ENCODE assay signal across 7 mouse cellular contexts in genomic region chr5:21141133-21141551, GRCm38 (mm10). TPM values are rescaled to one million over a fixed set of nuclear protein-coding genes. Genes with fewer than 3 reads are reported as not detected.
A peak's percentile ranks its signal among the peaks of the same experiment; 100 is the strongest.
DNase-seq lines count a peak whose midpoint lies in the region; ATAC-seq and TF ChIP-seq lines count a peak whose summit lies in the region.
"Not testable (repeated sequence)": the region's sequence is repeated elsewhere in the genome, so short reads cannot be mapped to it uniquely, and the experiment has no call there.

No protein-coding gene starts in this region.

- peak; percentile 64 for TF ChIP-seq EP300 in liver, embryonic 14.5 days (IDR thresholded peaks at IDR 0.05; ENCODE audit: low read depth)

- not testable (repeated sequence) for H3K36me3 ChIP-seq in embryonic facial prominence, embryonic 14.5 days (ENCODE audit: control insufficient read depth, insufficient read depth, low read length); heart, embryonic 13.5 days; liver, embryonic 14.5 days (replicated peaks; ENCODE audit: control insufficient read depth, insufficient read depth, low read depth); midbrain, postnatal 0 days (ENCODE audit: insufficient read depth, low read length)

- H3K4me1 ChIP-seq in embryonic facial prominence, embryonic 14.5 days (ENCODE audit: control insufficient read depth, insufficient read depth, low read length); liver, embryonic 14.5 days (replicated peaks; ENCODE audit: control insufficient read depth in 2 of 2, insufficient read depth in 2 of 2, low read length in 1 of 2); midbrain, postnatal 0 days (ENCODE audit: insufficient read depth, low read length): not testable (repeated sequence)
- H3K4me1 ChIP-seq in heart, embryonic 13.5 days = peaks cover 41% of the 10 kb centered on the region

- not testable (repeated sequence) for H3K27me3 ChIP-seq in embryonic facial prominence, embryonic 14.5 days (replicated peaks; ENCODE audit: control insufficient read depth, insufficient read depth, low read length); heart, embryonic 13.5 days (replicated peaks); liver, embryonic 14.5 days (ENCODE audit: control insufficient read depth, insufficient read depth, low read length); midbrain, postnatal 0 days (ENCODE audit: insufficient read depth, low read length)

- H3K4me3 ChIP-seq in embryonic facial prominence, embryonic 14.5 days (ENCODE audit: low read depth, low read length); heart, embryonic 13.5 days; liver, embryonic 14.5 days (ENCODE audit: insufficient read depth in 1 of 2, low read depth in 2 of 2, low read length in 2 of 2); midbrain, postnatal 0 days (ENCODE audit: low read depth, low read length): not testable (repeated sequence)

- 68% methylated on average over 7 of the region's 7 CpGs for WGBS in embryonic facial prominence, embryonic 14.5 days
- 51% methylated on average over 7 of the region's 7 CpGs for WGBS in heart, embryonic 13.5 days
- WGBS in liver, embryonic 14.5 days (ENCODE audit: insufficient replicate concordance) = 37% methylated on average over 7 of the region's 7 CpGs
- 76% methylated on average over 7 of the region's 7 CpGs for WGBS in midbrain, postnatal 0 days

- H3K4me2 ChIP-seq in embryonic facial prominence, embryonic 14.5 days (ENCODE audit: low read depth, low read length); midbrain, postnatal 0 days (ENCODE audit: low read depth, low read length, poor library complexity, severe bottlenecking): not testable (repeated sequence)
- peak overlapping the region; percentile 30 for H3K4me2 ChIP-seq in heart, embryonic 13.5 days
- H3K4me2 ChIP-seq in liver, embryonic 14.5 days (ENCODE audit: low read depth) = peak overlapping the region; percentile 29; the same call in 1 of the 2 replicates

- H3K27ac ChIP-seq in embryonic facial prominence, embryonic 14.5 days (replicated peaks; ENCODE audit: low read depth, low read length); liver, embryonic 14.5 days; midbrain, postnatal 0 days (ENCODE audit: low read depth, low read length): not testable (repeated sequence)
- H3K27ac ChIP-seq in heart, embryonic 13.5 days (replicated peaks) = peak overlapping the region; percentile 66

- H3K9me3 ChIP-seq in embryonic facial prominence, embryonic 14.5 days (ENCODE audit: control insufficient read depth, low read length); heart, embryonic 13.5 days; liver, embryonic 14.5 days (ENCODE audit: control insufficient read depth, low read length); midbrain, postnatal 0 days (ENCODE audit: low read length): not testable (repeated sequence)

- TF ChIP-seq CTCF in liver, embryonic 14.5 days (IDR thresholded peaks at IDR 0.05; ENCODE audit: low read depth) = peak; percentile 52
- TF ChIP-seq CTCF in midbrain, postnatal 0 days (IDR thresholded peaks at IDR 0.05) = peak; percentile 55

- peak; percentile 55 for DNase-seq in adrenal gland, adult 2 months
- DNase-seq in embryonic facial prominence, embryonic 14.5 days (ENCODE audit: low spot score) = peak; percentile 41
- peak; percentile 31 for DNase-seq in kidney, adult 9 months
- DNase-seq in liver, embryonic 14.5 days (ENCODE audit: low read depth in 3 of 3, low spot score in 3 of 3) = peak in 2 of 3 experiments; percentile 52 to 54
- DNase-seq in midbrain, postnatal 0 days (ENCODE audit: low spot score) = not testable (repeated sequence)
- peak; percentile 15 to 28 for DNase-seq in spleen, postnatal 14 days (ENCODE audit: low spot score in 2 of 2)

- not testable (repeated sequence) for H3K9ac ChIP-seq in embryonic facial prominence, embryonic 14.5 days (ENCODE audit: low read depth, low read length); liver, embryonic 14.5 days (replicated peaks); midbrain, postnatal 0 days (replicated peaks; ENCODE audit: low read length, poor library complexity, severe bottlenecking)
- H3K9ac ChIP-seq in heart, embryonic 13.5 days = peak overlapping the region; percentile 47; the same call in 1 of the 2 replicates

- ATAC-seq in embryonic facial prominence, embryonic 14.5 days (ENCODE audit: low read depth); heart, embryonic 13.5 days (ENCODE audit: extremely low read depth, insufficient number of reproducible peaks, low FRiP score, low TSS enrichment); midbrain, postnatal 0 days (ENCODE audit: low FRiP score): not testable (repeated sequence)
- peak; percentile 87 for ATAC-seq in liver, embryonic 14.5 days (ENCODE audit: insufficient read depth)

RNA-seq across cellular contexts. Expression of gene Gsap, which starts 44.9 kb away (rescaled TPM):
- 1 to 10 TPM; 3.9 to 5.9 TPM for total RNA-seq in adrenal gland, adult 2 months (2021)
- polyA plus RNA-seq in adrenal gland, adult 2 months (2012; rRNA removed) = 0.48 and 0.62 TPM in 2 replicates
- 3.6 and 4.2 TPM in 2 replicates for polyA plus RNA-seq in embryonic facial prominence, embryonic 14.5 days (2014; fragmentation: Nextera tagmentation; extraction: Ambion mirVana)
- polyA plus RNA-seq in heart, embryonic 13.5 days (2015; fragmentation: Nextera tagmentation; extraction: Ambion mirVana) = 0.55 and 1.3 TPM in 2 replicates
- polyA plus RNA-seq in liver, embryonic 14.5 days (2012; rRNA removed) = 0.69 and 1.3 TPM in 2 replicates
- 2.1 and 2.6 TPM in 2 replicates for polyA plus RNA-seq in liver, embryonic 14.5 days (2014; fragmentation: Nextera tagmentation; extraction: Ambion mirVana)
- total RNA-seq in midbrain, postnatal 0 days (2014; rRNA removed) = 7.2 and 8.2 TPM in 2 replicates
- 5.3 and 5.6 TPM in 2 replicates for polyA plus RNA-seq in midbrain, postnatal 0 days (2015; fragmentation: Nextera tagmentation; extraction: Ambion mirVana)
